Mouse (Mus musculus) forebrain, postnatal 0 days (tissue): ENCODE results near the gene Tubg2. TPM values are rescaled to one million over a fixed set of nuclear protein-coding genes. Genes with fewer than 3 reads are reported as not detected.
A peak's percentile ranks its signal among the peaks of the same experiment; 100 is the strongest.

Experiments
- ATAC-seq: fragments of 200-750 bp; cut with Nextera tagmentation; 2 replicates; pipeline ENCODE4 v1.8.0; 2017; ENCODE audit warnings: mild to moderate bottlenecking, moderate library complexity
- DNase-seq: peaks from one replicate; pipeline ENCODE4 v3.0.0-alpha.2; 2015
- H3K27ac ChIP-seq: fragments of 300-500 bp; sonication (generic); 2 replicates; pipeline ENCODE4 v1.5.1; 2014; ENCODE audit warnings: low read depth, mild to moderate bottlenecking, antibody characterized with exemption, low read length, moderate library complexity, mixed read lengths
- H3K27me3 ChIP-seq: fragments of 300-500 bp; sonication (generic); 2 replicates; pipeline ENCODE4 v1.6.1; 2014; ENCODE audit warnings: mild to moderate bottlenecking, low read length, mixed read lengths; ENCODE audit not compliant: insufficient read depth
- H3K36me3 ChIP-seq: fragments of 300-500 bp; sonication (generic); 2 replicates; pipeline ENCODE4 v1.6.1; 2014; ENCODE audit warnings: mild to moderate bottlenecking, moderate library complexity; ENCODE audit not compliant: insufficient read depth
- H3K4me1 ChIP-seq: fragments of 300-500 bp; sonication (generic); 2 replicates; pipeline ENCODE4 v1.6.1; 2014; ENCODE audit warnings: antibody characterized with exemption; ENCODE audit not compliant: insufficient read depth
- H3K4me2 ChIP-seq: fragments of 300-500 bp; sonication (generic); 2 replicates; pipeline ENCODE4 v1.6.1; 2014; ENCODE audit warnings: low read depth, mild to moderate bottlenecking, moderate library complexity
- H3K4me3 ChIP-seq: fragments of 300-500 bp; sonication (generic); 2 replicates; pipeline ENCODE4 v1.5.1; 2014; ENCODE audit warnings: low read depth, low read length, mixed read lengths
- H3K9ac ChIP-seq: fragments of 300-500 bp; sonication (generic); 2 replicates; pipeline ENCODE4 v1.6.1; 2014; ENCODE audit warnings: mild to moderate bottlenecking
- H3K9me3 ChIP-seq: fragments of 300-500 bp; sonication (generic); 2 replicates; pipeline ENCODE4 v1.6.1; 2016; ENCODE audit warnings: low read length
- CTCF ChIP-seq: sonication (generic); IDR thresholded peaks from 2 replicates; pipeline ENCODE4 v1.5.1; 2016; ENCODE audit warnings: antibody characterized with exemption, control low read depth, low read depth
- WGBS: fragments of 180-500 bp; shearing (Covaris S2); extraction: QIAGEN DNeasy Blood & Tissue Kit; methylation state at CpG from one replicate; pipeline ENCODE4 v1.1.7; 2014; 5-methylcytosine and 5-hydroxymethylcytosine counted together
- polyA plus RNA-seq: library from polyadenylated mRNA; unstranded; fragments of >200 nt; fragmentation: Nextera tagmentation; extraction: Ambion mirVana; gene quantifications from 2 replicates; pipeline ENCODE4 v1.2.1, GENCODE M21; 2015
- total RNA-seq: library from RNA; depleted of rRNA; stranded (reverse); fragments of >200 nt; gene quantifications from 2 replicates; pipeline ENCODE4 v1.2.3, GENCODE M21; 2014

Gene Tubg2
- total and polyA plus RNA-seq, 2 experiments from 2014 or later: 28.6 to 69.7 TPM

DNA sequence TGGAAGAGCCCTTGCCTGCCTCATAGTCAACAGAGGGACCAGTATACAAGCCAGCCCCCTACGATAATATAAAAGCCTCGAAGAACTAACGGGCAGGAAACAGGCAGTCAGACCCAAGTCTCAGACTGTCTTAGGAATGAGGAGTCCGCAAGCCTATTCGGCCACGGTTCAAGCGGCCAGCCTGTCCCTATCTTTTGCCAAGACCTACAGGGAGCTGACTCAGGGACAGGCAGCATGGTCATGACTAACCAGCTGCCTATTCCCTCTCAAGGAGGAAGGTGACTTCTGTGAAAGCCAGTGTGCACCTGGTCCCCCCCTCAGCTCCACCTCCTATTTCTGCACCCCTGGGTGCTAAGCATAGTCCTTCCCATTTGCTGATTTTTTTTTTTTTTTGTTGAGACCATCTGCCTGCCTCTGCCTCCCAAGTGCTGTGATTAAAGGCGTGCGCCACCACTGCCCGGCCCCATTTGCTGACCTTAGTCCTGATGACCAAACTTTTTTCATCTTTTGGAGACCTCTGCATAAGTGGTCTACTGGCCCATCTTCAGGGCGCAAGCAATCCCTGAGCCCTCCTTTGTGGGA lies 26.6 kb upstream of the Tubg2 start:
- peaks cover 20% of the 10 kb centered on the region for H3K36me3 ChIP-seq
- H3K9ac ChIP-seq: no peak overlapping the region
- H3K27me3 ChIP-seq: no peaks in the 10 kb centered on the region
- H3K4me2 ChIP-seq: no peak overlapping the region
- H3K4me1 ChIP-seq: no peaks in the 10 kb centered on the region
- TF ChIP-seq CTCF: no peak
- H3K4me3 ChIP-seq: no peak overlapping the region
- no peak for DNase-seq
- ATAC-seq: no peak
- no peaks in the 10 kb centered on the region for H3K9me3 ChIP-seq
- 84% methylated on average over 11 of the region's 11 CpGs for WGBS
- H3K27ac ChIP-seq: no peak overlapping the region

DNA sequence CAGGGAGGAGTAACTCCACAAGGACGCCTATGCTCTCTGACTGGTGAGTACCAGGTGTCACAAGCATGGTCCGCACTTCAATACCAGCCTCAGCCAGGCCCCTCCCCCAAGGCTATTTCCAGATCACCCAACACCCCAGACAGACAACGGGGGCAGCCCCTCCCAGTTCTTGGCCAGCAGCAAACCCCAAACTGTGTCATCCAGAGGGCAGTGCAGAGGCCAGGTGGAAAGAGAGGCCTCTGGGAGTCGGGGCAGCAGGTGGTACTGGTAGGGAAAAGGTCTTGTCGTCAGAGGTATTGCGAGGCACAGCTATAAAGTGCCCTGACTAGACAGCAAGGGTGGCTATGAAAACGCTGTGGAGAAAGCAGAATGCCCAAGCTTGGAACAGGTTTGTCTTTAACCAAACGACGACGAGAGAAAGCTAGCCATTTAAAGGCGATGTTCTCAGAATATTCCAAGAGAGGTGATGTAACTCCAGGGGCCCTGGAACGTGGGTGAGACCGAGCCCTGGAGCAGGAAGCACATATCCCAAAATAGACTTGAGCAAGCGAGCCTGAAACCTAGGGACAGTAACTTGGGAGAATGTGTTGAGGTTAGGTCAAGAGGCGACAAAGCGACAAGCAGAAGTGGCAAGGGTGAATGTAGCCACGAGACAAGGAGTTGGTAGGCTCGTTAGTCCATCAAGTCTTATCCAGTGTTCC lies 25.5 kb upstream of the Tubg2 start:
- no peak overlapping the region for H3K4me3 ChIP-seq
- no peak overlapping the region for H3K9ac ChIP-seq
- DNase-seq (no peak), ATAC-seq (no peak)
- no peaks in the 10 kb centered on the region for H3K27me3 ChIP-seq
- H3K4me2 ChIP-seq: no peak overlapping the region
- 53% methylated on average over 18 of the region's 18 CpGs for WGBS
- H3K27ac ChIP-seq: no peak overlapping the region
- TF ChIP-seq CTCF: no peak
- peaks cover 15% of the 10 kb centered on the region for H3K36me3 ChIP-seq
- no peaks in the 10 kb centered on the region for H3K4me1 ChIP-seq
- no peaks in the 10 kb centered on the region for H3K9me3 ChIP-seq

DNA sequence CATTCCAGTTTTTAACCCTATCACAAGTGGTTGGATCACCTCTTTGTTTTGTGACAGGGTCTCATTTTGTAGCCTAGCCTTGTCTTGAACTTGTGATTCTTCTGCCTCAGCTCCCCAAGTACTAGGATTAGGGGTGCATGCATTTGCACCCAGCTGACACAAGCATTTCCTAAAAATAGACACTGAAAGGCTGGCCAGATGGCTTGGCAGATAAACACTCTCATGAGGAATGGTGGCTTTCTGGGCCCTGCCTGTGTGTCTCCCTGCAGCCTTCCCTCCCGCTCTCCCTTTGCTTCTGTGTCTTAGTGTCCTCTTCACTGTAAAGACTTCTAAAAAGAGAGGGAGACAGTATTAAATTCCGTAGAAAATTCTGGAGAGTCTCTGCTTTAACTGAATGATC lies 24.5 kb upstream of the Tubg2 start:
- WGBS: 89% methylated on average over 2 of the region's 2 CpGs
- DNase-seq (peak; percentile 29), ATAC-seq (no peak)

DNA sequence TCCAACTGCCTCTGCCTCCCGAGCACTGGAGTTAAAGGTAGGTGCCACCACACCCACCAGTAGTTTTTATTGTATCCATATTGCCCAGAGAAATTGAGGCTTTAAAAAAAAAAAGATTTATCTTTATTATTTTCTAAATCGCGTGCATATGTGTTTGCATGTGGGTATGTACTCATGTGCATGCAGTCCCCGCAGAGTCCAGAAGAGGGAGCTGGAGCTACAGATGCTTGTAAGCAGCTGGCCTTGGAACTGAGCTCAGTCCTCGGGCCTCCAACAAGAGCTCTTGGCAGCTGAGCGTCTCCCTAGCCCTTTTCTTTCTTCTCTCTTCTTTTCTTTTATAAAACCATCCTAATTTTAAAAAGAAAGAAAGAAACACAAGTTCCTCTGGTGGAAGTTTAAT lies 24.0 kb upstream of the Tubg2 start:
- Histone ChIP-seq H3K4me3 (no peak overlapping the region), H3K9ac (no peak overlapping the region), H3K4me1 (no peaks in the 10 kb centered on the region), H3K27ac (no peak overlapping the region), H3K27me3 (no peaks in the 10 kb centered on the region), H3K36me3 (peaks cover under 1% of the 10 kb centered on the region; the same call in 1 of the 2 replicates), H3K4me2 (no peak overlapping the region), H3K9me3 (no peaks in the 10 kb centered on the region)
- DNase-seq (peak; percentile 46), ATAC-seq (no peak)
- peak; percentile 55 for TF ChIP-seq CTCF
- 81% methylated on average over 6 of the region's 6 CpGs for WGBS

More for the DNA sequence above, 24.5 kb upstream of the Tubg2 start:
- Histone ChIP-seq H3K4me2 (no peak overlapping the region), H3K4me3 (no peak overlapping the region), H3K9me3 (no peaks in the 10 kb centered on the region), H3K27me3 (no peaks in the 10 kb centered on the region), H3K36me3 (peaks cover 5% of the 10 kb centered on the region), H3K27ac (no peak overlapping the region), H3K4me1 (no peaks in the 10 kb centered on the region), H3K9ac (no peak overlapping the region)
- TF ChIP-seq CTCF: no peak

DNA sequence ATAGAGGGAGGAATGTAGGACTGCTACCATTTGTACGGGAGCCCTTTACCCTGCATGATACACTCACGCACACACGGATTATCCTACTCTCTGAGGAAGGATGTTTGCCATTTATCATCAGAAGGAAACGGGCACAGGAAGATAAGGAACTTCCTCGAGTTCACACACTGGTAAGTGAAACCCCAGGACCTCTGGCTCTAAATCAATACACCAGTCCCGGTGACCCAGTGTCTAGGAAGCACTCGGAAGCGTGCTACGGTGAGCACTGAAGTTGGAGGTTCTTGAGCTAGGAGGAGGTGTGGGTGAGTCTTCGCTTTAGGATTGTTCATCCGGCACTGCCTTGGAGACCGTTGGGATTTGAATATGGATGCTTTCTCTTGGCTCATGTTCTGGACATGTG lies 22.7 kb upstream of the Tubg2 start:
- no peak for TF ChIP-seq CTCF
- Histone ChIP-seq H3K9ac (no peak overlapping the region), H3K36me3 (no peaks in the 10 kb centered on the region), H3K27me3 (no peaks in the 10 kb centered on the region), H3K4me3 (no peak overlapping the region), H3K27ac (no peak overlapping the region), H3K9me3 (no peaks in the 10 kb centered on the region), H3K4me1 (no peaks in the 10 kb centered on the region), H3K4me2 (no peak overlapping the region)
- ATAC-seq: no peak
- WGBS: 79% methylated on average over 12 of the region's 12 CpGs
- no peak for DNase-seq

DNA sequence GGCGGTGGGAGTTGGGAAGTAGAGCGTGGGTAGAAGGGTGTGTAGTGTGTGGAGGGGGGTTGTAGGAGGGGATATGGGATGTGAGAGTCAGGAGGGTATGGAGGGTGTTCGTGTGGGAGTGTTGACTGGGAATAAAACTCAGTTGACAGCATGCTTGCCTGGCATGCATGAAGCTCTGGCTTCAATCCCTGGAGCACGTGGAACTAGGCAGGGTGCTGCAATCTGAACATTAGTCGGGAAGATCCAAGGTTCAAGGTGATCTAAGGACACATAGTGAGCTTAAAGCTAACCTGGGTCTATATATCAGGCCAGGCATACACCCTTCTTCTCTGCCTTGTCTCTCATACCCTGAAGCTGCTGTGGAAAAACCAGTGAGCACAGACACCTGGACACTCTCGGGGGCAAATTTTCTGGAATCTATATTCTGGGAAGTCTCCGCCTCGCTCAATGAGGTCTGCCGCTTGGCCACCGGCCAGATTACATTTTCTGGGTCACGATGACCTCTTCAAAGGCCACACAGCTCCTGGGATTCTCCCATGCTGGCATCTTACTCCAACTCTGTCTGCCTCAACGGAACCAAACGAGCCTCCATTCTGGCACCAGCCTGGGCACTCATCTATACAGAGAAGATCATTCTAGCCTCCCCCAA lies 21.4 kb upstream of the Tubg2 start:
- WGBS: 67% methylated on average over 13 of the region's 13 CpGs
- Histone ChIP-seq H3K4me3 (no peak overlapping the region), H3K27me3 (no peaks in the 10 kb centered on the region), H3K9ac (no peak overlapping the region), H3K9me3 (no peaks in the 10 kb centered on the region), H3K36me3 (no peaks in the 10 kb centered on the region), H3K4me2 (no peak overlapping the region), H3K4me1 (no peaks in the 10 kb centered on the region), H3K27ac (no peak overlapping the region)
- ATAC-seq: no peak
- TF ChIP-seq CTCF: no peak
- DNase-seq: no peak

DNA sequence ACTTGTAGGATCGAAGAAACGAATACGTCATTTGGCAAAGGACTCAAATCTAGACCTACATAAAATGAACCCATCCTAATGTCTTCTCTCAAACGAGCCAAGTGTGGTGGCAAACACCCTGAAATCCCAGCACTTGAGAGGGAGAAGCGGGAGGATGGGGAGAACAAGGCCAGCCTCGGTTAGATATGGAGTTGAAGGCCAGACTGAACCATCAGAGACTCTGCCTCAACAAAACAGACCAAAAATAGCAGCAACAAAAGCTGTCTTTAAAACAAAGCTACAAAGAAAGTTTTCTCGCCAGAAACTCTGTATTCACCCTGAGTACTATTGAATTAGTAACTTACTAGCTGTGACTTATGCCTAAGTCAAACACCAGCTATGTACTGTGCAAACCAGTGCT lies 18.7 kb upstream of the Tubg2 start:
- no peaks in the 10 kb centered on the region for H3K4me1 ChIP-seq
- H3K9ac ChIP-seq: no peak overlapping the region
- H3K9me3 ChIP-seq: no peaks in the 10 kb centered on the region
- no peak for TF ChIP-seq CTCF
- H3K27ac ChIP-seq: no peak overlapping the region
- WGBS: 72% methylated on average over 7 of the region's 7 CpGs
- H3K27me3 ChIP-seq: no peaks in the 10 kb centered on the region
- no peak for DNase-seq
- H3K4me2 ChIP-seq: no peak overlapping the region
- no peak for ATAC-seq
- H3K4me3 ChIP-seq: no peak overlapping the region
- no peaks in the 10 kb centered on the region for H3K36me3 ChIP-seq
